Mouse (Mus musculus): Measurements from ENCODE around the gene Pld4.
"Not testable (repeated sequence)": the region's sequence is repeated elsewhere in the genome, so short reads cannot be mapped to it uniquely, and the experiment has no call there.

Pld4 gene

DNA sequence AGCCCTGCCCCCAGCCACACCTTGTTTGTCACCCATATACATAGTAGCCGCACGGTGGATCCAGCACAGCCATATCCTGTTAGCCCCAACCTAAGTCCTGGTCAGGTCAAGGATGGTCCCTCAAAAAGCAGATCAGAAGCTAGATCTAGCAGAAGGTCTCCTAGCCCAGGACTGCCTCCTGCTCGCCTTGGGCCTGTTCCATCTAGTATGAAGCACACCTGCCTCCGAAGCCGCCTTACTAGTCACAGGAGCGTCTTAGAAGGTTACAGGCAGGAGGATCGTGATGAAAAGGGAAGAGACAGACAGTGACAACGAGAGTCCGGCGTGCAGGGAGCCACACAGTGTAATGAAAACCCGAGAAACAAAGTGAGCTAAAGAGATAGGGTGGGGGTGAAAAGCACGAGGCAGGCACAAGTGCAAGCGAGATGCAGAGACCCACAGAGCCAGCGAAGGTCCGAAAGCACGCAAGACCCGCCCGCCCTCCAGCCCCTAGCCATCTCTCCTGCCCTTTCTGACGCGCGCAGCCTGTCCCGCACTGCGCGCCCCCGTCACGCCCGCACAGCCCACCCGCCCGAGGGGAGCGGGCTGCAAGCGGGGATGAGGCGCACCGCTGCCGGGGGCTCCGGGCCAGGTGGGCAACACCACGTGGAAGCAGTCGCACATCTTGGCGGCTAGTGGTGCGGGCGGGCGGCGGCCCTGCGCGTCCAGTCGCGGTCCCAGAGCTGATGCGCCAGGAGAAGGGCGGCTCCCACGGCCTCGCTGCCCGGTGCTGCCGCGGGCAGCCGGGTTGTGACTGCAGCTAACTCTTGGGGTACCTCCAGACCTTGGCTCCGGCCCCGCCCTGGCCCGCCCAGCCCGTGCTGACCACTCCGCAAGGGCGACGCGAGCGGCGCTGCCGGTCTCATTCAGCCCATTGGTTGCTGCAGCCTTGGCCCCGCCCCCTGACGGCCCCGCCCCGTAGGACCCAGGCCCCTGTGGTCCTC, 41.7 kb downstream of the Pld4 start, which contains the start of gene Ahnak2:
TSS of gene Ahnak2 (minus strand) at position 794 of the 983 bp plus-strand sequence.
- DNase-seq (ENCODE audit: low spot score in 2 of 2): no peak

- no peak for DNase-seq (ENCODE audit: low spot score in 2 of 2)
Measured at GRCm38 (mm10) chr12:112802917-112803316, 42.5 kb downstream of the Pld4 start.

DNA sequence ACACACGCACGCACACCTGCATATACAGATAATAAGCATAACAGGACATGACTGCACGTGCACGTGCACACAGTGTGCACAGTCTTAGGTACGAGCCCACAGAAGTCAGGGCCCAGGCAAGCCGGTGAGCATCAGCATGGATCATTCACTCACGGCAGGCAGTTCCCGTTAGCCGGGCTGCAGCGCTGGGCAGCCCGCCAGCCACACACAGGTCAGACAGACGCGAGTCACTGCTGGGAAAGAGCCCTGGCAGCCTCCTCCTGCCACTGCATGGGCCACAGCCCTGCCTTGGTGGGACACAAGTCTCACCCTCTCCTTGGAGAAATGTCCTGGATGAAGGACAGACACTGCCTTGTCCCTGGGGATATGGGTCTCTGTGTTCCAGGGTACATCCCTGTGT, 43.6 kb downstream of the Pld4 start:
- no peak for DNase-seq (ENCODE audit: low spot score in 2 of 2)

DNA sequence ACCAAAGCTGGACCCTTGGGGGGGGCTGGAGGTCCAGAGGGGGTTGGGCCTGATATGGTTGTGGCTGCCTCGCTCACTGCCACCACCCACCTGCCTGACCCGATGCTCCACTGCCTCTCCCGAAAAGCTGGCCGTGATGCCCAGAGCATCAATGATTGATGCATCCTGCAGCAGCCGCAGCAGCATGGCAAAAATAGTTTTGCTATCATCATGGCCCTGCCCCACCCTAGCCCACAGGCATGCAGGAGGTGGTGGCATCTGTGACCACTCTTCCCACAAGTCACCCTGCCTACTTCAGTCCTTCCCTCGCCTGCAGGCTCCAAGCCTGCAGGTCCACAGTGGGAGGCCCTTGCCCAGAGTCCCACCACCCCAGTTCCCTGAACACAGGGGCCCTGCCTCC, 45.6 kb downstream of the Pld4 start:
- no peak for DNase-seq (ENCODE audit: low spot score in 2 of 2)

- DNase-seq (ENCODE audit: low spot score in 2 of 2): no peak
Measured at GRCm38 (mm10) chr12:112807796-112808195, 47.3 kb downstream of the Pld4 start.

GRCm38 (mm10) chr12:112808212-112808586, 47.7 kb downstream of the Pld4 start:
- DNase-seq (ENCODE audit: low spot score in 2 of 2): no peak

DNA sequence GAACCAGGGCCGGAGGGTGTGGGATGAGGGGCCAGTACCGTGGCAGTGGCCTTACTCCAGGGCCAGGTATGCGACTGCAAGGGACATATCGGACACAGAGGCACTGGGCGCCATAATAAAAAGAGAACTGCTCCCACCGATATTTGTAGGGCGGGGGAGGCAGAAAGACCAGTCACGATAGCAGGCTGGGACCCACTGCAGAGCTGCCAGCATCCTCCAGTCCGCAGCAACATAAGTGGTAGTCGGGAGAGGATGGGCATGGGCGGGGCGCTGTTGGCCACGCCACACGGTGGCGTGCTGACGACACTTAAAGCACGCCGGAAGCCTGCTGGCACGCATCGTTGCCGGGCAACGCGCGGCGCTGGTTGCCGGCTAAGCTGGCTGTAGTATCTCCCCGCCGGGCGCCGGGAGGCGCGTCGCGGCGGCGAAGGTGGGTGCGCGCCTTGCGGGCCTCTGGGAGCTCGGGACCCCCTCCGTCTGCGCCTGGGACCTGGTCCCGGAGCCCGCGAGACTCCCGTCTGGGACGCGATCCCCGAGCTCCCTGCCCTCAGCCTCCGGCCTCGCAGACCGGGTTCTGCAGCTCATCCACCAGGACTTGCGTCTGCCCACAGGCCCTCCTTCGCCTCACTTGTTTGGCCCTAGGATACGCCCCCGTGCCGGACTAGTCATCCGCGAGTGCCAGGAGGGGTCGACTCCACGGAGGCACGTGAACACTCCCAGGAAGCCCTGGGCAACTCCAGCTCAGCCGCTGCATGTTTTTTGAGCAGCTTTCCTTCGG, 48.3 kb downstream of the Pld4 start, which contains the start of gene Clba1:
TSS of gene Clba1 (plus strand) at position 351 of the 778 bp plus-strand sequence.
- peak; percentile 78 to 86 for DNase-seq (ENCODE audit: low spot score in 2 of 2)

GRCm38 (mm10) chr12:112809641-112810040, 49.2 kb downstream of the Pld4 start:
- no peak for DNase-seq (ENCODE audit: low spot score in 2 of 2)

GRCm38 (mm10) chr12:112810092-112810885, 49.8 kb downstream of the Pld4 start:
- DNase-seq (ENCODE audit: low spot score in 2 of 2): peak; percentile 43 to 70

DNA sequence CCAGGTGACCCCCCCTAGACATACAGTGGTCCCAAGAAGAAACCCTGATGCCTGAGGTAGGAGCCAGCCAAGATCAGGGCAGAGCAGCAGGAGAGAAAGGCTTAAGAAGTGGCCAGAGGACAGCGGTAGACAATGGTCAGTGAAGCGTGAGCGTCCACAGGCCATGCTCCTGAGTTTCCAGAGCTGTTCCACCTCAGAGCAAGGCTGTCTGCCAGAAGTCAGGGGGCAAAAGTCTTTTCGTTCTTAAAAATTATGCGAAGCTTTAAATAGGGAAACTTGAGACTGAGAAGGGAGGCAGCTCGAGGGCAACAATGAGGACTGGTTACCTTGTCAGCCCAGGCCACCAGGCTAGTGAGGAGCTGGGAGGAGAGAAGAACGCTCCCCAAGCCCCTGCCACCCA, 52.9 kb downstream of the Pld4 start:
- DNase-seq (ENCODE audit: low spot score in 2 of 2): no peak

DNA sequence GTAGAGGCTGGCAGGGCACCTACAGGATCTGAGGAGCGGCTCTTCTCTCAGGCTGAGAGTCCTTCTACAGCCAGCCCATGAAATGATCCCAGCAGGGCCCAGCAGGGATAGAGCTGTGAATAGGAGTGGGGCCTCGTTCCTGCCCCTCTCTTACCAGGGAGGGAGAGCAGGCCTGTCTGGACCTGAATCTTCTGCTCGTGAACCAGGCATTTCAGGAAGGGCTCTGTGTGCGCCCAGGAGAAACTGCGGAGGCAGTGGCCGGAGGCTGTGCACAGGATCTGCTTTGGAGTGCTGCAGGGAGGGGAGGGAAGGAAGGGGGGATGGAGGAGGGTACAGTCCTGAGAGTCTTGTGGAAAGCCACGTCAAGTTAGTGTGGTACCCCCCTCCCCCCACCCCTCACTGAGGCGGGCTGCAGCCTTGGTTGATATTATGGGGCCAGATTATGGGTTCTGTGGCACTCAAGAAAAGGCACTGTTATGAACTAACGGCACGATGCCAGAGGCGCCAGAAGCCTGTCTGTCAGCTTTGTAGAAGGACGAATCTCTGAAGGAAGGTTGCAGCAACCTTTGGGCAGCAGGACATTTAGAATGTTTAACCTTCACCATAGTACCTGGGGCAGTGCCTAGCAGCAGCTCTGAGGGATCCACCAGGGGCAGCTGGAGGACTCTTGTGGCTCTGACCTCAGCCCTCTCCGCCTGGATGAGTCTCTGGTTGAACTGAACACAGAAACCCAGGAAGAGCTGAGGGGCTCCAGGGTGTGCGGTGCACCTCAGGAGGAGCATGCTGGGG, 54.4 kb downstream of the Pld4 start:
- no peak for DNase-seq (ENCODE audit: low spot score in 2 of 2)

GRCm38 (mm10) chr12:112816294-112816693, 55.8 kb downstream of the Pld4 start:
- DNase-seq (ENCODE audit: low spot score in 2 of 2): peak; percentile 44 to 65

DNA sequence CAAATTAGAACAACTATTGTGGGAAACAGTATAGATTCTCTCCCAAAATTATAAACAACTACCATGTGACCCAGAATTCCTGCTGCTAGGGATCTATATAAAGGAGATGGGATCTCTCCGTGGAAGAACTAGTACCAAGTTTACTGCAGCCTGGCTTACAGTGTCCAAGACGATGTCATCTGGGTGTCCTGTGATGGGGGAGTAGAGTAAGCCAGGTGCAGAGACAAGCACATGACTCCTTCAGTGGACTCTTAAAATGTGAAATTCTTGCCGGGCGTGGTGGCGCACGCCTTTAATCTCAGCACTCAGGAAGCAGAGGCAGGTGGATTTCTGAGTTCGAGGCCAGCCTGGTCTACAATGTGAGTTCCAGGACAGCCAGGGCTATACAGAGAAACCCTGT, 56.4 kb downstream of the Pld4 start:
- not testable (repeated sequence) for DNase-seq (ENCODE audit: low spot score in 2 of 2)
